Mouse (Mus musculus) hematopoietic stem cell, adult 5-6 weeks (primary cell): ENCODE measurements around the gene Ankrd50. TPM values are rescaled to one million over a fixed set of nuclear protein-coding genes. Genes with fewer than 3 reads are reported as not detected.

Experiments used
- ATAC-seq, 2 experiments: fragments of 125-278 bp in 1 of 2; replicated peaks in 1 of 2; 2 replicates each; pipeline ENCODE4 v1.8.0; 2016 to 2017; ENCODE audit warnings: inconsistent platforms in 2 of 2, mild to moderate bottlenecking in 2 of 2, moderate number of reproducible peaks in 2 of 2, low read depth in 1 of 2, moderate TSS enrichment in 1 of 2; ENCODE audit not compliant: low FRiP score in 2 of 2, poor library complexity in 2 of 2, severe bottlenecking in 2 of 2, insufficient read depth in 1 of 2, low TSS enrichment in 1 of 2
- total RNA-seq: library from RNA; stranded (forward); fragments of 172-1452, 232-1000 nt; gene quantifications from 2 replicates; pipeline ENCODE4 v1.2.3, GENCODE M21; 2017

Gene Ankrd50
- total RNA-seq, 1 experiment from 2014 or later = 11.8 TPM

DNA sequence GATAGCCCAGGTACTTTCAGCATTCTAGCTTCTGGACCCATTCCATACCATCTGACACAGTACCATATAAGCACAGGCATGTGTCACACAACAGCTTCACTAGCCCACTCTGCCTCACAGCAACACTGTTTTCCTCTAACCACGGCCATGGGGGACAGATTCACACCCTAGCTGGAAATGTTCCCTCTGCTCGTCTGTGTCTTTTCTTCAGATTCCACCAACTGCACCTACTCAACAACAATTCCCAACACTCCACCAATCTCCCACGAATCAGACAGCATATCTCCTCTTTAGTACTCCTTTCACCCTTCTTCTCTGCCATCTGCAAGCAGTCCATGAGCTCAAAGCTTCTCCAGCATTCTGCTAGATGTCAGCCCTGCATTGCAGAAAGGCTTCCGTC lies 11.5 kb downstream of the Ankrd50 start:
- no peak for ATAC-seq

DNA sequence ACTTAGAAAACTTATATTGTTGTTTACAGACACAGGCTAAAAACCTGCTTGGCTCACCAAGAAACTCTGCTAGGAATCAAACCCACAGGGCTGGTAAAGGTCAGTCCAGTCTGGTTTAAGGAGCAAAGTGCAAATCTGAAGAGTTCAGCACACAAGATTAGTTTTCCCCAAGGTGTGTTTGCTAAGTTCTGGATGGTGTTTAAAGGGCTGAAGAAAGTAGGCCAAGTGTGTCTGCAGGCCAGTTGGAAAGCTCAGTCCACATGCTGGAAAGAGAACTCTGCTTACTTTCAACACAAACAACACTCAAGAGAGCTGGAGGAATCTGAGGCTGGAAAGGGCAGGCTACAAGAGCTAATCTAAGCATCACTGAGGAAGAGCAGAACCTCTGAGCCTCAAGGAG lies 13.1 kb downstream of the Ankrd50 start:
- no peak for ATAC-seq

DNA sequence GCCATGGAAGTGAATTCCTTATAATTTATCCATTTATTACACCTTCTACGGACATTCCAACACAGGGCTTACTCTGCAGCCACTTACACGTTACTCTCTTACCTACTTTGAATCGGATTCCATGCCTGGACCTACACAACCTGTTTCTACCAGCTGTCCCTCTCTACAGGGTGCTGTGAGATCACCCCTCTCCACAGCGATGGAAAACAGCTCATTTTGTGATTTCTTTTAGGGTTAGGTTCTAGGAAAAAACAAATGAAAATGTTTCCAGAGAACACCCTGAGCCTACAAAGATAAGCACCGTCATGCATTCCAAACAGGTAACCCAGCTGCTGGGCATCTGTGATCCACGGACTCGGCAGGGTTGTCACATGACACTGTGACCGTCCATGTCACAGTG lies 16.5 kb downstream of the Ankrd50 start:
- no peak for ATAC-seq

DNA sequence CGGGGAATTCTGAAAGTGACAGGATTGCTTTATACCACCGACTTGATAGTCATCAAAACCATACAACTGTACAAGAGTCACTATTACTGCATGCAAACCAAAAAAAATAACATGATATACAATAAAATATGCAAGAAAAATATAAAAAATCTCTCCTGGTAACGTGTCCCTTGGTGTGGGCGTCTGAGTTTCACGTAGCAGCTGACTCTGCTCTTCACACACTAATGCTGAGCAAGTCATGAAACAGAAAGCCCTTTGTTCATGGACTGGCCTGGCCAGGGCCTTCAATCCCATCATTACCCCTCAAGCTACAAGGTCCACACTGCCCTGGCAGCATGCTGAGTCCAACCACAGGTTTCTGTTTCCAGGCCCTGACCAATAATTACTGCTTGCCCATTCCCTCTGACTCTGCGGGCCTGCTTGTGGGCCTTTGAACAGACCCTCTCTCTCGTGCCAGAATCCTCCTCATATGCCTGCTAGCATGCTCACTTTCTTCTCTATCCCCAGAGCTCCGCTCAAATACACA lies 17.7 kb downstream of the Ankrd50 start:
- no peak for ATAC-seq

DNA sequence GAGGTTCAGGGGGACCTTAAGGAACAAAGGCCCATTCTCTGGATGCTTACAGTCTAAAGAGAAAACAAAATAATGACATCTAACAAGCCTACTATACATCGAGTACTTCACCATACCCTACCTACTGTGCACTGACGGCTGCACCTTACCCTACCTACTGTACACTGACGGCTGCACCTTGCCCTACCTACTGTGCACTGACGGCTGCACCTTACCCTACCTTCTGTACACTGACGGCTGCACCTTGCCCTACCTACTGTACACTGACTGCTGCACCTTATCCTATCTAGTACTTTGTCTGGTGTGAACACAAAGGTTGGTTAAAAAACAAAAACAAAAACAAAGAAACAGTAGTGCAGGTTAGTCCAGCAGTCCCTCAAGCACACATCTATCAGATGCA lies 18.5 kb downstream of the Ankrd50 start:
- no peak for ATAC-seq

DNA sequence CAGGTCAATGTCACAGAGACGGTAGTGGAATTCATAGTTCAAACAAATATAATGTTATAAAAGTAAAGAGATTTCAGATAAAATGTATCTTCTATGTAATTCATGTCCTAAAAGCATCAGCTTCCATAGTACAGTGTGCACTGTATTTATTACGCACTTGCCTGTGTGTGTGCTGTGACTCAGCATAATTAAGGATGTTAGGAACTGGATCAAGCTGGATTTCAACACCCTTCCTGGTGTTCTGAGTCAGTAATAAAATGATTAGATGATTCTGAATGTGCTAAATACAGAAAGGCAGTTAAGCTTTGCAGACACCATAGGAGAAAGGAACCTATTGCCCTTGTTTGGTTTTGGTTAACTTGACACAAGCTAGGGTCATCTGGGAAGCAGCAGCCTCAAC lies 21.5 kb downstream of the Ankrd50 start:
- no peak for ATAC-seq

DNA sequence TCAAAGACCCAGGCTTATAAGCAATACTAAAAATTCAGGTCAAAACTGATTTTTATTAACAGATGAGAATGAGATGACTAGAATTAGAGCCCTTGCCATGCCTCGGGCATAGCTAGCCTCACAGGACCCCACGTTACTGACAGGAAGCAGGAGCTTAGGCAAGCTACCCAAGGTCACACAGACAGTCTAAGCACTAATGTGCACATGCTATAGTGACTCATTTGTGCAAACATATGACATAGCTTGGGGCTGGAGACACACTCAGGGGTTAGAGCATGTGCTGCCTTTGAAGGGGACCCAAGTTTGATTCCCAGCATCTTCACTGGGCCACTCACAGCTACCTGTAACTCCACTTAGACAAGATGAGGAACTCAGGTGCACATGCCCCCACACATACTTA lies 22.9 kb downstream of the Ankrd50 start:
- no peak for ATAC-seq

DNA sequence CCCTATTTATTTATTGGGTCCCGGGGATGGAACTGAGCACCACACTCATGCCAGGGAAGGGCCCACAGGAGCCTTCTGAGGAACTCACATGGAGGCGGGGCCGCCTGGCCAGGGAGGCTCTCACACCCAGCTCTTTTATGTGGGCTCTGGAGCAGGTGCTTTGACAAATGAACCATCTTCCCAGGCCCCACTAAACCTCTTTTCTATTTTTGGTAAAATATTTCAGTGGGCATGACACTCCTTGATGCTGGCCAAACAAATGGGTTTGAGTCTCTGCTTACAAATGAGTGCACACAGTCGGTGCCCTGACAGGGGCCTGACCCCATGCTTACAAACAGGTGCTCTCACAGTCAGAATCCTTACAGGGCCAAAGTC lies 24.4 kb downstream of the Ankrd50 start:
- no peak for ATAC-seq

DNA sequence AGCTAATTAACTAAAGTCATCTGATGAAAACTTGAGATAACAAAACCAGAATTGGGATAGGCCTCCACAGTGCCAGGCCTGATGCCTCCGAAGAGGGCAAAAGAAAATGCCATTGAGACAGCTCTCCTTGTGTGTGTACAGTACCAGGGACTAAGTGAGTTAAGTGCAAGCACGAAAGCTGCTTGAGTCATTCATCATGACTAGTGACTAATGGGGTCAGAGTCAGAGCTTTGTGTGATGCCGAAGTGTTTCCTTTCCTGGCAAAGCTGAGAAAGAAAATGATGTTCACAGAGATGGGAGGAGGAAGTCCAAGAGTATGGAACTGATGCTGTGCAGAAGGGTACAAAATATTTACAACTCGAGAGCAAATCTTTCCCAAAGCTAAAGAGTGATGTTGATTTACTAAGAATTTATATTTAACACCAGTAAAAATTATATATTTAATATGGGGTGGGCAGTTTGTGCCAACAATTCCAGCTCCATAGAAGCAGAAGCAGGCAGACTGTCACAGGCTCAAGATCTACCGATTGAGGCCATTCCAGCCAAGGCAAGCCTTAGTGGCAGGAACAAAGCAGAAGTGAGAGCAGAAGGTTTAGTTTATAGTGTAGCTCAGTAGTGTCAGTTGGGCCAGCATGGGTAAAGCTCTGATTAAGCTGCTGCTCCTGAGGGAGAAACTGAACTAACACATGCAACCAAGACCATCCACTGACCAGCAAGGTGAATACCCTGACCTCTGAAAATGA lies 25.0 kb downstream of the Ankrd50 start:
- no peak for ATAC-seq

DNA sequence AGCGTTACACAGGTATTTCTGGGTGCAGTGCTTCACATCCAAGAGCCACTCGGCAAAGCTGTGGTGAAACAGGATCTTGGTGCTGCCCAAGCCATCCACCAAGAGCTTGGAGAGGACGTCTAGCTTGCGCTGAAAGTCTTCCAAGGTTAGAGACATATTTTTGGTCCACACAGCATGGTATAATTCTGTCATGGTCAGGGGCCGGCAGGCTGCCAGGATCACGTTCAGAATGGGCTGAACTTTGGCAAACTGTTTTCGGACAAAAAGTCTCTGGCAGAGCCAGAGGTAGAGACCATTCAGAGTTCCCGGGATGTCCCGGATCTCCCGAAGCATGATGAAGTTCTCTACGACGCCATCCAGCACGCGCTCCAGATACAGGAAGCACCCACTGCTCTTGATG lies 27.6 kb downstream of the Ankrd50 start:
- ATAC-seq = no peak

DNA sequence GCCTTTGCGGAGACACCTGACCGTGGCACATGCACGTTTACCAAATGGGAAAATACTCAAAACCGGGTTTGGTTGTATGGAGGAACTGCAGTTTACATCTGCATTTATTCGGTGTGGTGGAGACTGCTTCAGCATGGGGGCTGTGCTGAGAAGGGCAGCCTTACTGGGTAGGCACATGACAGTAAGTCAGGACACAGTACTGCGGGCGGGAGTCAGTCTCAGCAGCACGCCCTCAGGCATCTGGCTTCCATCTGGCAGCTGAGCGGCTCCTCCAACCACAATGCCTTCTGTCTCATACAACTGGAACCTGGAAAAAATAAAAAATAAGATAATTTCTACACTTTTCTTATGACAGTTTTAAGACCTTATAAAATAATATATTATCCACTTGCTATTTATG lies 32.4 kb downstream of the Ankrd50 start:
- ATAC-seq = no peak

DNA sequence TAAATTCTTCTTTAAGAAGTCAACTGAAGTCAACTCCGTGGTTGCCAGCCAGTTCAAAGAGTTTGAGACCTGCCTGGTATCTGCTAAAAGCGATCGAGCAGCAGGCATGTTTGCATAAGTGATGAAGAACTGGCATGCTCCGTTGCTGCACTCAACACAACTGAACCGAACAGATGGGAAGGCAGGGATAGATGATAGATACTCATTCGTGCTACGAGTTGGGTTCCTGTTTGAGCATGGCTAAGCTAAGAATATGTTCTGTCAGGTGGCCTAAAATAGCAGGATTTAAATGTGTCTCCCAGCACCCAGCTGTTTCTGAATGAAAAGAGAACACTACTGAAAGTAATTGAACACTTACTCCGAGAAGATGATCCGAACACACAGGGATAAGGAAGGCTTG lies 38.1 kb downstream of the Ankrd50 start:
- no peak for ATAC-seq

DNA sequence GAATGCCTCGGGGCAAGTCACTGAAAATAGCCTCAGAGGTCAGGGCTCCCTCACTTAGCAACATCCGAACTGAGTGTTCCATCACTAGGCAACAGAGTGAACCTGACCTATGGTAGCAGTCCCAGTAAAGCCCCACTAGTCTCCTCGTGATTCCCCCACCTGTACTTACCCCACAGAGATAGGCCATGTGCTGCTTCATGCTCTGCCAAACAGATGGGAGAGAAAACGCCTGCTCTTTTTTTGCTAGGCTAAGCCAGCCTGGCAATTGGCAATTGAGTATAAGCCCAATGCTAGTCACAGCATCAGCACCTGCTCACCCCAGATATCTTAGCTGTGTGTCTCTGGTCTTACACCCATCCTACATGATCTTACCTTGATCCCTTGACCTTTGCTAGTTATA lies 40.8 kb downstream of the Ankrd50 start:
- ATAC-seq = no peak

DNA sequence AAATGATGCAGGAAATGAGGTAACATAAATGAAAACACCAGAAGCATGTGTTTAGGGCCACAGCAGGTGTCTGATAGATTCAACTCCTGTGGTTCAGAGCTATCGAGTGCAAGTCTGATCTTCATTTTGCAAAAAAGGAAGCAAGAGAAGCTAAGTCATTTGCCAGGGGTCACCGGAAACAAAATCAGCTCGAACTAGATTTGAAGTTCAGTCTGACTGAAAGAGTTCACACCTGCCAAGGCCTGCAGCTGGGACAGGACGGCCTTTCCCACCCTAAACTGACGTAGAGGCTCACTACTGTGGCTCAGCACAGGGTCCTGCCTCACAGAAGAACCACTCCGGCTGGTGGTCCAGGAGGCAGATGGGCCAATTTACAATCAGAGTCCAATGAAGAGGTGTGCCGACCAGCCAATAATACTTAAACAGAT lies 44.1 kb downstream of the Ankrd50 start:
- peak; percentile 75 to 87 for ATAC-seq

DNA sequence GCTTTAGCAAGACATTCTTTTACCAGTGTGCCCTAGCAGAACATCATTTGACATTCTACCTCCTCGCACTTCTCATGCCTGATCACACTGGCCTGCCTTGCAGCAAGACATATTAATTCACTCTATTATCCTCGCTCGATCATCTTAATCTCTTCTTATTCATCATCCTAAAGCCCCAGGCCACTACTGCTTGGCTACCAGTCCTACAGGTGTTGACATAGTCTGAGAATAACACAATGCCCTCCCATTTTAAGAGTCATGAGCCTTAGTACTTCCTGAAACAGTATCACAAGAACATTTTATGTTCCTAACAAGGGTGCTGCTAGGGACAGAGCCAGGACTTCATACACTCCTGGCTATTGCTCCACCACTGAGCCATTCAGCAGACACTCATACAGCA lies 48.0 kb downstream of the Ankrd50 start:
- ATAC-seq = no peak

DNA sequence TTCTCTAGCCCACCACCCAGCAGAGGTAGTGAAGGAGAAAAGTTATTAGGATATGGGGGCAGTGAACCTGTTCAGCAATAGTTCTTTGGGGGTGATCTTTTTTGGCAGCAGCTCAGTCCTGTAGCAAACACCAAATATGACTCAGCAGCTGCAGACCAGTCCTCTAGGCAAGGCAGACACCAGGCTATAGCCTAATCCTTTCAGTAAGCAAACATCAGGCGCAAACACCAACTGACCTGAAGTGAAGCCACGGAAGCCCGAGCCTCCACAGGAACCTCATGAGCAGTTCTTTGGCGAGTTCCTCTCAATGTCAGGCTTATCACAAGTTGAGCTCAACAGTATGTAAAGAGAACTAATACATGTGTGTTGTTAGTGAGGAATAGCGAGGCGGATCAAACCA lies 48.8 kb downstream of the Ankrd50 start:
- ATAC-seq = no peak

DNA sequence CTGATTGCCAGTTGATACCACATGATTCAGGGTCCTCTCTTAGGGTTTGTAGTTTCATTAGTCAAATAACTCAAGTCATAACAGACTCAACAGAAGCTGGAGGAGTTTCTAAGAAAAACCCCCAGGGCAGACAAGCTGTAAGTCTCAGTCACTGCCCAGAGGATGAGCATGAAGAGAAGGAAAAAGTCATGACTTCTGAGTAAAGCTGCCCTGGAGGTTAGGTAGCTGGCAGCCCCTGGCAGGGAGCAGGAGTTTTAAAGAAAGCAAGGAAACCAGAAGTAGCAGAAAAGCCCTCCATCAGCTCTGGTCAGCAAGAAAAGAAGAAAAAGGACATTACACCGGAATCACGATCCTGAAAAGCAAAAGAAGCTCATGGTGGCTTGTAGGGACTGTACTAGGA lies 50.2 kb downstream of the Ankrd50 start:
- no peak for ATAC-seq

DNA sequence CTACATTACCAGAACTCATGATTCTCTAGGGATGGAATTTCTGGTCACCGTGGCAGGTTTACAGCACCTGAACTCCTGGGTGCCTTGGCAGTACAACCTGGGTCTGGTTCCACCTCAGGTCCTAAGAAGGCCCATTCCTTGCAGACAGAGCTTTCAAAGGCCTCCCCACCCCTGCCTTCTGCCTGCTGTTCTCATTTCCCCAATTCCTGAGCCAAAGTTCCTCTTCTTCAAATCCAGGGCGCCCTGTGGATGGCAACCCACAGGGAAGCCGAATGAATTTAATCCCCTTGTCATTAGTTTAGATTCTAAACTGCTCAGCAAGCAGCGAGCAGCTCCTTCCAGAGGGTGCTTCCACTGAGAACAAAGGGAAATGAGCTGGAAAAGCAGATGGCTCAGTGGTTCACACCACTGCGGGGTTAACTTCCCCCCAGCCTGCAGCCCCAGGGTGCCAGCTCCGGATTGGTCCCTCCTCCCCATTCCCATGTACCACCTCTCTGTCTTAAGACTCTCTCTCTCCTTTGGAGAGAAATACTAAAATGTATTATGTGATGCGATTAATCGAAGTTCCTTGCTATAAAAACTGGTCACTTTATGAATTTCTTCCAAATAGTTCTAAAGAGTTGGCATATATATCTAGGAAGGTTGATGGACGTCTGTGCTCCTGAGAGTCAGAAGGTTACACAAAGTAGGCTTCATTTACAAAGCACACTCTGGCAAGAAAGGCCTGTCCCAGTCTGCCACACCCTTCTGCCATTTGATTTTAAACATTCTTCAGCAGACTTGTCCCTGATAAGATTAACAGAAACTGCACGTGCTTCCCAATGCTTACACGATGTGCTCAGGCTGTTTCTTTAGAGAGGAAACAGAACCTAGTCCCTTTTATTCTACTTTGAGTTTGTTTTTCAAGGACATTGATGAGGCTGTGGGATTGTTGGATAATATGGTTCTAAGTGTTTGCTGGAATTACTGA lies 50.9 kb downstream of the Ankrd50 start:
- ATAC-seq = no peak
